Mouse (Mus musculus) forebrain, embryonic 16.5 days (tissue): Measurements from ENCODE around the gene Olfr1176. TPM values are rescaled to one million over a fixed set of nuclear protein-coding genes. Genes with fewer than 3 reads are reported as not detected.

Experiments
- ATAC-seq: fragments of 200-750 bp; cut with Nextera tagmentation; 2 replicates; pipeline ENCODE4 v1.8.0; 2017; ENCODE audit warnings: mild to moderate bottlenecking, moderate library complexity
- H3K27ac ChIP-seq: fragments of 300-500 bp; sonication (generic); 2 replicates; pipeline ENCODE4 v1.5.1; 2014; ENCODE audit warnings: low read length, control low read depth
- H3K27me3 ChIP-seq: fragments of 300-500 bp; sonication (generic); replicated peaks from 2 replicates; pipeline ENCODE4 v1.6.1; 2014; ENCODE audit warnings: low read length; ENCODE audit not compliant: control insufficient read depth, insufficient read depth
- H3K36me3 ChIP-seq: fragments of 300-500 bp; sonication (generic); 2 replicates; pipeline ENCODE4 v1.6.1; 2014; ENCODE audit not compliant: control insufficient read depth, insufficient read depth
- H3K4me1 ChIP-seq: fragments of 300-500 bp; sonication (generic); replicated peaks from 2 replicates; pipeline ENCODE4 v1.6.1; 2014; ENCODE audit warnings: low read length; ENCODE audit not compliant: control insufficient read depth, insufficient read depth
- H3K4me2 ChIP-seq: fragments of 300-500 bp; sonication (generic); 2 replicates; pipeline ENCODE4 v1.6.1; 2014; ENCODE audit warnings: mild to moderate bottlenecking, low read length, control low read depth
- H3K4me3 ChIP-seq: fragments of 300-500 bp; sonication (generic); replicated peaks from 2 replicates; pipeline ENCODE4 v1.5.1; 2014; ENCODE audit warnings: mild to moderate bottlenecking, low read length, control low read depth
- H3K9ac ChIP-seq: fragments of 300-500 bp; sonication (generic); replicated peaks from 2 replicates; pipeline ENCODE4 v1.6.1; 2014; ENCODE audit warnings: low read depth, low read length, control low read depth
- H3K9me3 ChIP-seq: fragments of 300-500 bp; sonication (generic); 2 replicates; pipeline ENCODE4 v1.6.1; 2016; ENCODE audit warnings: low read length; ENCODE audit not compliant: control insufficient read depth
- WGBS: fragments of 180-500 bp; shearing (Covaris S2); extraction: QIAGEN DNeasy Blood & Tissue Kit; methylation state at CpG from one replicate; pipeline ENCODE4 v1.1.7; 2014; 5-methylcytosine and 5-hydroxymethylcytosine counted together
- polyA plus RNA-seq: library from polyadenylated mRNA; unstranded; fragments of >200 nt; fragmentation: Nextera tagmentation; extraction: Ambion mirVana; gene quantifications from 2 replicates; pipeline ENCODE4 v1.2.1, GENCODE M21; 2015

Gene Olfr1176
- polyA plus RNA-seq: not detected in 2 replicates

- Histone ChIP-seq H3K4me1 (no peaks in the 10 kb centered on the region), H3K36me3 (no peaks in the 10 kb centered on the region), H3K4me3 (no peak within 1 kb of the TSS), H3K4me2 (no peak within 1 kb of the TSS), H3K9ac (no peak within 1 kb of the TSS), H3K27ac (no peak within 1 kb of the TSS), H3K27me3 (no peaks in the 10 kb centered on the region), H3K9me3 (no peaks in the 10 kb centered on the region)
- ATAC-seq: no peak
- WGBS: 78% methylated on average over 1 of the region's 1 CpGs
Measured at GRCm38 (mm10) chr2:88336421-88336820, at the start of gene Olfr1176. Gene Olfr1176, plus strand, starts transcription at chr2:88336721.

- no peaks in the 10 kb centered on the region for H3K9me3 ChIP-seq
- H3K4me2 ChIP-seq: no peak within 1 kb of the TSS
- 91% methylated on average over 4 of the region's 4 CpGs for WGBS
- no peak for ATAC-seq
- H3K4me3 ChIP-seq: no peak within 1 kb of the TSS
- no peaks in the 10 kb centered on the region for H3K36me3 ChIP-seq
- no peak within 1 kb of the TSS for H3K9ac ChIP-seq
- no peaks in the 10 kb centered on the region for H3K27me3 ChIP-seq
- H3K27ac ChIP-seq: no peak within 1 kb of the TSS
- H3K4me1 ChIP-seq: no peaks in the 10 kb centered on the region
Measured at GRCm38 (mm10) chr2:88315035-88315434, 21.5 kb upstream of the Olfr1176 start, which contains the start of gene Olfr1174-ps. Gene Olfr1174-ps, minus strand, starts transcription at chr2:88315135.

GRCm38 (mm10) chr2:88327115-88327514 lies 9.4 kb upstream of the Olfr1176 start, which contains the start of gene Olfr1175-ps:
Gene Olfr1175-ps, minus strand, starts transcription at chr2:88327215.
- Histone ChIP-seq H3K27ac (no peak within 1 kb of the TSS), H3K9me3 (no peaks in the 10 kb centered on the region), H3K36me3 (no peaks in the 10 kb centered on the region), H3K27me3 (no peaks in the 10 kb centered on the region), H3K9ac (no peak within 1 kb of the TSS), H3K4me3 (no peak within 1 kb of the TSS), H3K4me1 (no peaks in the 10 kb centered on the region), H3K4me2 (no peak within 1 kb of the TSS)
- 89% methylated on average over 2 of the region's 2 CpGs for WGBS
- no peak for ATAC-seq

- H3K27ac ChIP-seq: no peak within 1 kb of the TSS
- no peak for ATAC-seq
- H3K4me2 ChIP-seq: no peak within 1 kb of the TSS
- H3K36me3 ChIP-seq: no peaks in the 10 kb centered on the region
- WGBS: 88% methylated on average over 1 of the region's 1 CpGs
- H3K9ac ChIP-seq: no peak within 1 kb of the TSS
- H3K9me3 ChIP-seq: no peaks in the 10 kb centered on the region
- H3K27me3 ChIP-seq: no peaks in the 10 kb centered on the region
- H3K4me3 ChIP-seq: no peak within 1 kb of the TSS
- no peaks in the 10 kb centered on the region for H3K4me1 ChIP-seq
Measured at GRCm38 (mm10) chr2:88346392-88346791, 9.9 kb downstream of the Olfr1176 start, which contains the start of gene Olfr1177-ps. Gene Olfr1177-ps, minus strand, starts transcription at chr2:88346492.

- under 1% methylated on average over 2 of the region's 2 CpGs for WGBS
- Histone ChIP-seq H3K4me3 (no peak overlapping the region), H3K4me1 (no peaks in the 10 kb centered on the region), H3K36me3 (no peaks in the 10 kb centered on the region), H3K9ac (no peak overlapping the region), H3K27me3 (no peaks in the 10 kb centered on the region), H3K4me2 (no peak overlapping the region), H3K9me3 (no peaks in the 10 kb centered on the region), H3K27ac (no peak overlapping the region)
- ATAC-seq: peak; percentile 50; the same call in 1 of the 2 replicates
Measured at GRCm38 (mm10) chr2:88356304-88356703, 19.8 kb downstream of the Olfr1176 start.

GRCm38 (mm10) chr2:88386762-88387161 lies 50.2 kb downstream of the Olfr1176 start, which contains the start of gene Olfr1178:
Gene Olfr1178, plus strand, starts transcription at chr2:88387062.
- Histone ChIP-seq H3K9ac (no peak within 1 kb of the TSS), H3K4me3 (no peak within 1 kb of the TSS), H3K27ac (no peak within 1 kb of the TSS), H3K9me3 (no peaks in the 10 kb centered on the region), H3K4me2 (no peak within 1 kb of the TSS), H3K36me3 (no peaks in the 10 kb centered on the region), H3K27me3 (no peaks in the 10 kb centered on the region), H3K4me1 (no peaks in the 10 kb centered on the region)
- 85% methylated on average over 1 of the region's 1 CpGs for WGBS
- no peak for ATAC-seq

Other genes starting within 250 kb of the Olfr1176 start
- not detected in 2 replicates for gene Olfr1164, start 242.8 kb upstream of the Olfr1176 start, polyA plus RNA-seq
- gene Olfr1166, start 208.4 kb upstream of the Olfr1176 start, polyA plus RNA-seq: not detected in 2 replicates
- gene Olfr1167, start 181.5 kb upstream of the Olfr1176 start, polyA plus RNA-seq: not detected in 2 replicates
- gene Olfr1168, start 154.8 kb upstream of the Olfr1176 start, polyA plus RNA-seq: not detected in 2 replicates
- gene Olfr1170, start 108.4 kb upstream of the Olfr1176 start, polyA plus RNA-seq: not detected in 2 replicates
- gene Olfr1173, start 56.8 kb upstream of the Olfr1176 start, polyA plus RNA-seq: not detected in 2 replicates
- not detected in 2 replicates for gene Olfr1174-ps, start 21.6 kb upstream of the Olfr1176 start, polyA plus RNA-seq
- gene Olfr1175-ps, start 9.5 kb upstream of the Olfr1176 start, polyA plus RNA-seq: not detected in 2 replicates
- gene Olfr1177-ps, start 9.8 kb downstream of the Olfr1176 start, polyA plus RNA-seq: not detected in 2 replicates
- gene Olfr1178, start 50.3 kb downstream of the Olfr1176 start, polyA plus RNA-seq: not detected in 2 replicates
- gene Olfr1179, start 69.7 kb downstream of the Olfr1176 start, polyA plus RNA-seq: not detected in 2 replicates
- gene Olfr1180, start 82.4 kb downstream of the Olfr1176 start, polyA plus RNA-seq: not detected in 2 replicates
- not detected in 2 replicates for gene Olfr1181, start 89.5 kb downstream of the Olfr1176 start, polyA plus RNA-seq
- gene Gm13757, start 112.4 kb downstream of the Olfr1176 start, polyA plus RNA-seq: not detected in 2 replicates
- not detected in 2 replicates for gene Olfr1183, start 118.1 kb downstream of the Olfr1176 start, polyA plus RNA-seq
- not detected in 2 replicates for gene Olfr1184, start 146.9 kb downstream of the Olfr1176 start, polyA plus RNA-seq
- not detected in 2 replicates for gene Olfr1185-ps1, start 156.6 kb downstream of the Olfr1176 start, polyA plus RNA-seq
- gene Olfr1186, start 181.8 kb downstream of the Olfr1176 start, polyA plus RNA-seq: not detected in 2 replicates
- gene Olfr1188, start 220.2 kb downstream of the Olfr1176 start, polyA plus RNA-seq: not detected in 2 replicates
- gene Olfr1189, start 249.7 kb downstream of the Olfr1176 start, polyA plus RNA-seq: not detected in 2 replicates